Mouse (Mus musculus) heart, embryonic 16.5 days (tissue): Measurements from ENCODE around the gene Cep19. TPM values are rescaled to one million over a fixed set of nuclear protein-coding genes. Genes with fewer than 3 reads are reported as not detected.

Experiments
- ATAC-seq: fragments of 200-750 bp; cut with Nextera tagmentation; replicated peaks from 2 replicates; pipeline ENCODE4 v1.8.0; 2017; ENCODE audit warnings: moderate number of reproducible peaks; ENCODE audit not compliant: insufficient read depth, low FRiP score; ENCODE audit errors: extremely low read depth
- H3K27ac ChIP-seq: fragments of 300-500 bp; sonication (generic); 2 replicates; pipeline ENCODE4 v1.5.1; 2014; ENCODE audit warnings: mild to moderate bottlenecking, low read length, control low read depth, moderate library complexity
- H3K27me3 ChIP-seq: fragments of 300-500 bp; sonication (generic); 2 replicates; pipeline ENCODE4 v1.6.1; 2014; ENCODE audit warnings: low read length, mixed read lengths; ENCODE audit not compliant: control insufficient read depth, insufficient read depth
- H3K36me3 ChIP-seq: fragments of 300-500 bp; sonication (generic); 2 replicates; pipeline ENCODE4 v1.6.1; 2014; ENCODE audit not compliant: control insufficient read depth, insufficient read depth
- H3K4me1 ChIP-seq: fragments of 300-500 bp; sonication (generic); 2 replicates; pipeline ENCODE4 v1.6.1; 2014; ENCODE audit warnings: low read length, mixed read lengths; ENCODE audit not compliant: control insufficient read depth, insufficient read depth
- H3K4me2 ChIP-seq: fragments of 300-500 bp; sonication (generic); 2 replicates; pipeline ENCODE4 v1.6.1; 2014; ENCODE audit warnings: low read depth, mild to moderate bottlenecking, control low read depth, low read length
- H3K4me3 ChIP-seq: fragments of 300-500 bp; sonication (generic); 2 replicates; pipeline ENCODE4 v1.5.1; 2014; ENCODE audit warnings: mild to moderate bottlenecking, control low read depth, low read length
- H3K9ac ChIP-seq: fragments of 300-500 bp; sonication (generic); 2 replicates; pipeline ENCODE4 v1.6.1; 2014; ENCODE audit warnings: low read length, control low read depth
- H3K9me3 ChIP-seq: fragments of 300-500 bp; sonication (generic); replicated peaks from 2 replicates; pipeline ENCODE4 v1.6.1; 2016; ENCODE audit warnings: low read length; ENCODE audit not compliant: control insufficient read depth
- WGBS: fragments of 180-500 bp; shearing (Covaris S2); extraction: QIAGEN DNeasy Blood & Tissue Kit; methylation state at CpG from one replicate; pipeline ENCODE4 v1.1.7; 2014; 5-methylcytosine and 5-hydroxymethylcytosine counted together
- polyA plus RNA-seq: library from polyadenylated mRNA; unstranded; fragments of >200 nt; fragmentation: Nextera tagmentation; extraction: Ambion mirVana; gene quantifications from 2 replicates; pipeline ENCODE4 v1.2.1, GENCODE M21; 2015

The Cep19 gene
- polyA plus RNA-seq, 1 experiment from 2014 or later = 26.3 TPM

GRCm38 (mm10) chr16:32102295-32102694, 2.7 kb downstream of the Cep19 start:
- H3K4me1 ChIP-seq = peaks cover 13% of the 10 kb centered on the region
- 89% methylated on average over 13 of the region's 13 CpGs for WGBS
- ATAC-seq = no peak

DNA sequence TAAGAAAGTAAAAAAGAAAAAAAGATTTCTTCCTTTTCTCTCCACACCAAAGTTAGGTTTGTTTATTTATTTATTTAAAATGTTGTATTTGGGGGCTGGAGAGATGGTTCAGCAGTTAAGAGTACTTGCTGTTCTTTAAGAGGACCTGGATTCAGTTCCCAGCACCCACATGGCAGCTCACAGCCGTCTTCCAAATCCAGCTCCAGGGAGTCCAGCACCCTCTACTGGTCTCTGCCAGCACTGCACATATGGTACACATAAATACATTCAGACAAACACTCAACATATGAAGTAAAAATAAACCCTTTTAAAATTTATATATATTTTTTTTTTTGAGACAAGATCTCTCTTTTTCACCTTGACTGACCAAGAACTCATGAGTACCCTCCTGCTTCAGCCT, 6.1 kb downstream of the Cep19 start:
- H3K36me3 ChIP-seq = peaks cover 19% of the 10 kb centered on the region
- no peak for ATAC-seq

More at GRCm38 (mm10) chr16:32102295-32102694, 2.7 kb downstream of the Cep19 start:
- no peak overlapping the region for H3K4me3 ChIP-seq
- no peak overlapping the region for H3K27ac ChIP-seq
- no peak overlapping the region for H3K9ac ChIP-seq
- H3K9me3 ChIP-seq = peaks cover 2% of the 10 kb centered on the region; the same call in 1 of the 2 replicates
- H3K27me3 ChIP-seq = no peaks in the 10 kb centered on the region
- H3K36me3 ChIP-seq = peaks cover 17% of the 10 kb centered on the region
- no peak overlapping the region for H3K4me2 ChIP-seq

DNA sequence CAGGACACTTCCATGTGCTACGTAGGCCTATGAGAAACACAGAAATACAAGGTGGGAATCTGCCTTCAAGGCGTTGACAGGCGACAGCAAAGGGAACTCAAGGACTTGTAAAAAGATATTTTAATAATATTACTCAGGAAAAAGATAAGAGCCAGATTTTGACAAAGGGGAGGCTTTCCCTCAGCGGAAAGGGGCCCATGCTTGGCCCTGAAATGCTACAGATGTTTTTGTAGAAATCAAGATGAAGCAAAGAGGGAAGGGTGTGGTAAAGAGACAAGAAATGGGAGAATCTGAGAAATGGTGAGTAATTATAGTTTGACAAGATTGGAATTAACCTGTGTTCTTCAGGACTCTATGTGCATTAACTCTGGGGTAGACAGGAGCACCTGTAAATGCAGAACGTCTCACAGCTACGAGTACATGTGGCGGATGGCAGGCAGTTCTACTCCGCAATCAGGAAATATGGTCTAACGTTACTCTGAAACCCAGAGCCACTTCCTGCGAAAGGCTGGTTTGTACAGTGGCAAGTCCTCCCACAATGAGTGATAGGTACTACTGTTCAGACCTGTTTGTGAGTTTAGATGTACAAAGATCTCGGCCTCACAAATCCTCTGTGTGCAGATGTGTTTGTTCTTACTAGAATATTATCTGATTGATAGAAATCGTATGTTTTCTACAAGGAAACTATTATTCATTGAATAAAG, 7.9 kb downstream of the Cep19 start:
- H3K4me2 ChIP-seq = peak overlapping the region; percentile 13; the same call in 1 of the 2 replicates
- H3K4me1 ChIP-seq = no peaks in the 10 kb centered on the region
- H3K27ac ChIP-seq = peak overlapping the region; percentile 40
- H3K9ac ChIP-seq = no peak overlapping the region
- peaks cover 2% of the 10 kb centered on the region; the same call in 1 of the 2 replicates for H3K9me3 ChIP-seq
- no peak overlapping the region for H3K4me3 ChIP-seq
- WGBS = 80% methylated on average over 12 of the region's 12 CpGs
- H3K36me3 ChIP-seq = peaks cover 19% of the 10 kb centered on the region
- peak; percentile 58; the same call in 1 of the 2 replicates for ATAC-seq
- no peaks in the 10 kb centered on the region for H3K27me3 ChIP-seq

More for the DNA sequence above, 6.1 kb downstream of the Cep19 start:
- no peaks in the 10 kb centered on the region for H3K27me3 ChIP-seq
- H3K4me3 ChIP-seq = no peak overlapping the region
- no peak overlapping the region for H3K27ac ChIP-seq
- no peak overlapping the region for H3K9ac ChIP-seq
- peaks cover 2% of the 10 kb centered on the region; the same call in 1 of the 2 replicates for H3K9me3 ChIP-seq
- H3K4me1 ChIP-seq = no peaks in the 10 kb centered on the region
- no peak overlapping the region for H3K4me2 ChIP-seq
- WGBS = 96% methylated on average over 1 of the region's 1 CpGs

DNA sequence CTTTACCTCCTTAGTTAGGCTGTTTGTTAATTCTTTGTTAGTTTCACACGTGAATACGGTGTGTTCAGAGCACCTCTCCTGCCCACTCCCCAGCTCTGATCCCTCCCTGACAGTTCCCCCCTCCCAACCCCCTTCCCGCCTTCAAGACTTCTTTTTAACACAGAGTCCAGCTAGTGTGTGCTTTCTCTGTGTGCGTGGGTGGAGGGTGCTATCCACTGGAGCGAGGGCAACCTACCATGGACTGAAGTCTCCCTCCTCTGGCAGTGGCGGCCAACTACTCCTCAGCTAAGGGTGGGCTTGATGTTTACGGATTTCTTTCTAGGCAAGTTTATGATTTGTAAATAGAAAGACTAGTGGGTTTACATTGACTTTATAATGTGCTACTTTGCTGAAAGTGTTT, 8.6 kb downstream of the Cep19 start:
- ATAC-seq = no peak; the same call in 1 of the 2 replicates
- Histone ChIP-seq H3K4me1 (no peaks in the 10 kb centered on the region), H3K27ac (peak overlapping the region; percentile 40; the same call in 1 of the 2 replicates), H3K4me2 (peak overlapping the region; percentile 13), H3K9ac (no peak overlapping the region), H3K36me3 (peaks cover 17% of the 10 kb centered on the region), H3K4me3 (no peak overlapping the region), H3K9me3 (peaks cover 2% of the 10 kb centered on the region; the same call in 1 of the 2 replicates), H3K27me3 (no peaks in the 10 kb centered on the region)
- 69% methylated on average over 7 of the region's 7 CpGs for WGBS

DNA sequence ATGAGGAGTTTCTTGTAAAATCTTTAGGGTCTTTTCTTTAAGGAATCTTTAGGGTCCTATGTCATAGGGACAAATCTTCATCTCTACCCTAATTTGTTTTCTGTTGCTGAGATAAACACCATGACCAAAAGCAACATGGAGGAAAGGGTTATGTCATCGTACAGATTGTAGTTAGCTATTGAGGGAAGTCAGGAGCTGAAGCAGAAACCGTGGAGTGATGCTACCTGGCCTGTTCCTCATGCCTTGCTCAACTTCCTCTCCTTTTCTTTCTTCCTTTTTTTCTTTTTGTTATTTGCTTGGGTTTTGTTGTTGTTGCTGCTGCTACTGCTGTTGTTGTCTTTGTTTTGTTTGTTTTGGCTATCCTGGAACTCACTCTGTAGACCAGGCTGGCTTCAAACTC, 9.0 kb downstream of the Cep19 start:
- no peak for ATAC-seq
- Histone ChIP-seq H3K4me2 (no peak overlapping the region), H3K36me3 (peaks cover 14% of the 10 kb centered on the region), H3K4me1 (no peaks in the 10 kb centered on the region), H3K27ac (no peak overlapping the region), H3K9ac (no peak overlapping the region), H3K4me3 (no peak overlapping the region), H3K9me3 (peaks cover 2% of the 10 kb centered on the region; the same call in 1 of the 2 replicates), H3K27me3 (no peaks in the 10 kb centered on the region)
- 80% methylated on average over 2 of the region's 2 CpGs for WGBS

DNA sequence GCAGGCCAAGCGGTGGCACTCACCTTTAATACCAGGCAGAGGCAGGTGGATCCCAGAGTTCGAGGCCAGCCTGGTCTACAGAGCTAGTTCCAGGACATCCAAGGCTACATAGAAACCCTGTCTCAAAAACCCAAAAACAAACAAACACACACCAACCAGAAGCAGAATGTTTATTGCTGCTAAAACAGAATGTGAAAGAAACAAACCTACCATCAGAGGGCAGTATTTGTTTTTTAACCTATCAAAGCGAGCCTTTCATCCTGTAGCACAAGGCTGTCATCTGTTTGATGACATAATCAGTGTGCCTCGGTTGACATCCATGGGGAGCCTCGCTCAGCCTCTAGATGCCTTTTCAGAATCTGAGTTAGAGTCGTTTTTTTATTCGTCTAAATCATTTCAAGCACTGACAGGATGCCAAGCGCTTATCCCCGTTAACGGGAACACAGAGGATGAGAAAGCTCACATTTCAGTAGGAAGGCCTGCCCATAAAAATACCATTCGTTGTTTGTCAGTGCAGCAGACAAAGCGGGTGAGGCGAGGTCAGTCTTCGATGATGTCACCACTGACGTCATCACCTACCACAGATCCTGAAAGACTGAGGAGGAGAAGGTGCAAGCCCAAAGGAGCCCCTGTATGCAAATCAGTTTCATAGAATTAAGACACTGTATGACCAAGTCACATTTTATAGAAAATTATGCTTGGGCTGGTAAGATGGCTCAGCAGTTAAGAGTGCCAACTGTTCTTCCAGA, 11.5 kb downstream of the Cep19 start:
- Histone ChIP-seq H3K4me2 (no peak overlapping the region), H3K9ac (no peak overlapping the region), H3K27ac (no peak overlapping the region), H3K27me3 (no peaks in the 10 kb centered on the region), H3K4me1 (peaks cover 7% of the 10 kb centered on the region), H3K36me3 (peaks cover 5% of the 10 kb centered on the region; the same call in 1 of the 2 replicates), H3K4me3 (no peak overlapping the region), H3K9me3 (no peaks in the 10 kb centered on the region)
- 64% methylated on average over 15 of the region's 15 CpGs for WGBS
- no peak for ATAC-seq

- Histone ChIP-seq H3K9ac (no peak overlapping the region), H3K4me2 (peak overlapping the region; percentile 41), H3K36me3 (no peaks in the 10 kb centered on the region), H3K9me3 (no peaks in the 10 kb centered on the region), H3K27me3 (no peaks in the 10 kb centered on the region), H3K4me1 (peaks cover 9% of the 10 kb centered on the region), H3K27ac (peak overlapping the region; percentile 70), H3K4me3 (no peak overlapping the region)
- peak; percentile 74 for ATAC-seq
- WGBS = 45% methylated on average over 23 of the region's 23 CpGs
Observed at GRCm38 (mm10) chr16:32113541-32114218, 14.1 kb downstream of the Cep19 start.

DNA sequence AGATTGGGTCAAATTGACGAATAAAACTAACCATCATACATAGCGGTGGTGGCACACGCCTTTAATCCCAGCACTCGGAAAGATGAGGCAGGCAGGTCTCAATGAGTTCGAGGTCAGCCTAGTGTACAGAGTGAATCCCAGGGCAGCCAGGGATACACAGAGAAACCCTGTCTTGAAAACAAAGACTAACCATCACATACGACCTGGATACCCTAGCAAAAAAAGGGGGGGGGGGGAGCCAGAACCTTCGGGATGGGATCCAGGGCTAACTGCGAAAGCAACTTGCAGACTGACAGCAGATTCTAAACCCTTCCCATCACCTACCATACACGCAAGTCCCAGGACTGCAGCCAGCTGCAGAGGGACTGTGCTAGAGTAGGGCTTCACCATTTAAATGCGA, 14.8 kb downstream of the Cep19 start:
- Histone ChIP-seq H3K4me1 (peaks cover 9% of the 10 kb centered on the region), H3K36me3 (no peaks in the 10 kb centered on the region), H3K4me3 (no peak overlapping the region), H3K27ac (peak overlapping the region; percentile 70; the same call in 1 of the 2 replicates), H3K9ac (no peak overlapping the region), H3K4me2 (no peak overlapping the region; the same call in 1 of the 2 replicates), H3K27me3 (no peaks in the 10 kb centered on the region), H3K9me3 (no peaks in the 10 kb centered on the region)
- WGBS = 82% methylated on average over 10 of the region's 10 CpGs
- no peak for ATAC-seq
